Mouse (Mus musculus) megakaryocyte, embryonic 14.5 days (primary cell): ENCODE measurements around the gene Meis3.

Source experiments
- FLI1 ChIP-seq: IDR thresholded peaks from 2 replicates; pipeline ENCODE4 v1.6.1; 2012; ENCODE audit warnings: low read length, inconsistent platforms, mixed read lengths
- GATA1 ChIP-seq: IDR thresholded peaks from 3 replicates; pipeline ENCODE4 v1.6.1; 2012; ENCODE audit warnings: mixed read lengths, low read length, inconsistent platforms, borderline replicate concordance

GRCm38 (mm10) chr7:16129421-16129845, 45.5 kb upstream of the Meis3 start, which contains the start of gene Slc8a2:
- TF ChIP-seq GATA1 (no peak), FLI1 (no peak)
